Mouse (Mus musculus): ENCODE data around the gene Mbnl2.

- TF ChIP-seq POLR2A (IDR thresholded peaks at IDR 0.05; ENCODE audit: borderline replicate concordance, control insufficient read depth, low read depth, low read length): no peak
- no peak for TF ChIP-seq CTCF (IDR thresholded peaks at IDR 0.05; ENCODE audit: control insufficient read depth, insufficient read depth, low read length)
Observed at GRCm38 (mm10) chr14:120381378-120382134, 106.1 kb downstream of the Mbnl2 start.
